Mouse (Mus musculus) CD4-positive, CD25-positive, alpha-beta regulatory T cell, adult 2 months (primary cell): Measurements from ENCODE around the gene Vars.
A peak's percentile ranks its signal among the peaks of the same experiment; 100 is the strongest.
"Not testable (repeated sequence)": the region's sequence is repeated elsewhere in the genome, so short reads cannot be mapped to it uniquely, and the experiment has no call there.

Experiments used
- DNase-seq: peaks from one replicate; pipeline ENCODE4 v3.0.0-alpha.2; 2012; ENCODE audit warnings: low read depth, low spot score

Vars gene

DNA sequence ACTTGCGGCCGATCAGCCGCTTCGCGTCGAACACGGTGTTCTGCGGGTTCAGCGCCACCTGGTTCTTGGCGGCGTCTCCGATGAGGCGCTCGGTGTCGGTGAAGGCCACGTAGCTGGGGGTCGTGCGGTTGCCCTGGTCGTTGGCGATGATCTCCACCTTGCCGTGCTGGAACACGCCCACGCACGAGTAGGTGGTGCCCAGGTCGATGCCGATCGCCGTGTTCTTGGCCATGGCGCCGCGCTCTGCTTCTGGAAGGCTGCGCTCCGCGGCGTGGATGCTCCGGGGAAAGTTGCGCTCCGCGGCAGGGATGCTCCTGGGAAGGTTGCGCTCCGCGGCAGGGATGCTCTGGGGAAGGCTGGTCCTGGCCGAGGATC, 29.1 kb upstream of the Vars start:
- DNase-seq = not testable (repeated sequence)

DNA sequence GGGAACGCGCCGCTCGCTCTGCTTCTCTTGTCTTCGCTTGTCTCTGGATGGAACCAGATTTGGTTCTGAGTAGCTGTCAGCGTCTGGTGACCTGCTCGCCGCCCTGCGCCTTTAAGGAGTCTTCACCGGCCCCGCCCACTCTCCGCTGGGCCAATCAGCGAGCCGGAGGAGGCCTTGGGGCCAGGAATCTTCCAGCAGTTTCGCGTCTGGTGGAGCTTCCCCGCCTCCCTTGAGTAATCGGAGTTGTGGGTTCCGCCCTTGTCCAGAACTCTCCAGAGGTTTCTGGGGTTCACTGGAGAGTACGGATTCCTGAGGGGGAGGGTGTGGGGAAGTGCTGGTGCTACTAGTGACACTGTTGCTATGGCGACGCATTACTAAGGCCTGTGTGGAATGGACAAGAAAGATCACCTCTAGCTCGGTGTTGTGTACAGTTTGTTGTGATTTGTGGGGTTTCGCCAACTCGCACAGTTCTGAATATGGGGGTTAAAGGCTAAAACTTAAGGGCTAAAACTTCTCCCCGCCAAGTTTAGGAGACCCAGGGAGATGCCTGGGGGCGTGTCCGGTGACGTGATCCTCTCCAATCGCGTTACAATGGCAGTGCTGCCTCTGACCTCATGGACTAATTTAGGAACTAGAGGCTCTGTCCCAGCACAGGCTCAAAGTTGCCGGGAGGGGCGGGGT, 28.6 kb upstream of the Vars start, which contains the start of the genes Hspa1a and Hspa1l:
Gene Hspa1a (minus strand): TSS at position 88 of the 681 bp plus-strand sequence.
Gene Hspa1l (plus strand): TSS at position 635 of the 681 bp plus-strand sequence.
- peak; percentile 77 for DNase-seq

- DNase-seq = no peak
Measured at GRCm38 (mm10) chr17:34975581-34976492, 24.9 kb upstream of the Vars start.

DNA sequence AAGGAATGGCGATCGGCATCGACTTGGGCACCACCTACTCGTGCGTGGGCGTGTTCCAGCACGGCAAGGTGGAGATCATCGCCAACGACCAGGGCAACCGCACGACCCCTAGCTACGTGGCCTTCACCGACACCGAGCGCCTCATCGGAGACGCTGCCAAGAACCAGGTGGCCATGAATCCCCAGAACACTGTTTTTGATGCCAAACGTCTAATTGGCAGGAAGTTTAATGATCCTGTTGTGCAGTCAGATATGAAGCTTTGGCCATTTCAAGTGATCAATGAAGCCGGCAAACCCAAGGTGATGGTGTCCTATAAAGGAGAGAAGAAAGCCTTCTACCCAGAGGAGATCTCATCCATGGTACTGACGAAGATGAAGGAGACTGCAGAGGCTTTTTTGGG, 23.8 kb upstream of the Vars start:
- DNase-seq = no peak

- DNase-seq = no peak
Measured at GRCm38 (mm10) chr17:34978239-34978638, 22.5 kb upstream of the Vars start.

DNA sequence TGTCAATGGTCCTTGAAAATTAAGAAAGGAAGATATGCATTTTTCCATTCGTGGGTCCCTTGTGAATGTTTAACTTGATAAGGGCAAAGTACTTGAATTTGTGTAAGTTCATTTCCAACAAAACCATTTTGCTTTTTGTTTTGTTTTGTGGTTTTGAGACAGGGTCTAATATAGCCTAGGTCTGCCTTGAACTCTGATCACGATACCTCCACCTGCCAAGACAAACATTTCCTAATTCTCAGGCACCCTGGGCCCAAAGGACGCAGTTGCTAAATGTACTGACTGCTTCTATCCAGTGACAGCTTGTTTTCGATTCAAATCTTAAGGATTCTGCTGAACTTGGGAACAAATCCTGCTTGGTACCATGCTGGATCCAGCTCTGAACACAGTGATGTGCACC, 21.2 kb upstream of the Vars start:
- DNase-seq = no peak

DNA sequence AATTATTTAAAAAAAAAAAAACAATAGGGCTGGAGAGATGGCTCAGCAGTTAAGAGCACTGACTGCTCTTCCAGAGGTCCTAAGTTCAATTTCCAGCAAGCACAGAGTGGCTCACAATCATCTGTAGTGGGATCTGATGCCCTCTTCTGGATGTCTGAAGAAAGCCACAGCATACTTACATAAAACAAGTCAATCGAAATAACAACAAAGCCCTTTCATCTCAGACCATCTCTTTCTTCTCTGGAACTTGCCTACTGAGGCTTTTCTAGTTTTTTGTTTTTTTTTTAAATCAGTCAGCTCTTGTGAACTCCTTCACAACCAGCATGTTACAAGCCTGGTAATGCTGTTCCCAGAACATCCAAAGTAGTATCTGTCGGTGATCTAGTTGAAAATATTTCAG, 20.1 kb upstream of the Vars start:
- DNase-seq = peak; percentile 79

DNA sequence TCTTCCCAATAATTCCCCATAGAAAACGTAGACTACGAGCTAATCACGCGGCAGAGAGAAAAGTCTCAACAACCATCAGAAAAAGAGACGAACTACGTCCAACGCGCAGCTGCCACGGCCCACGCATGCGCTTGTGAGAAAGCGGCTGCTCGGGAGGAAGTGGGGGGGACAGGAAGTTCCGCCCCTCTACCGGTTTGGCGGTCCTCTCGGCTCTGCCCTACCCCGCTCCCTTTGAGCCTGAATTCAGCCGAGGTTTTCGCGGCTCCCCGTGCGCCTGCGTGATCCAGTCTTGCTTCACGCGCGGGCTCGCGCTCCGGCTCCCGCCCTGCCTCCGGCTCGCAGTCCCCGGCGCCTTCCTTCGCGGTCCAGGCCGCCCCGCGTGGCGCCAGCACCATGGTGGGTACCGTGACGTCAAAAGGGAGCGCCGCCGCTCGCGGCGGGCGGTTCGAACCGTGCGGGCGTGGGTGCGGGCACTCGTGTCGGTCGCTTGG, 19.1 kb upstream of the Vars start, which contains the start of gene Lsm2:
Gene Lsm2 (plus strand): TSS at position 173 of the 491 bp plus-strand sequence.
- DNase-seq = peak; percentile 96

DNA sequence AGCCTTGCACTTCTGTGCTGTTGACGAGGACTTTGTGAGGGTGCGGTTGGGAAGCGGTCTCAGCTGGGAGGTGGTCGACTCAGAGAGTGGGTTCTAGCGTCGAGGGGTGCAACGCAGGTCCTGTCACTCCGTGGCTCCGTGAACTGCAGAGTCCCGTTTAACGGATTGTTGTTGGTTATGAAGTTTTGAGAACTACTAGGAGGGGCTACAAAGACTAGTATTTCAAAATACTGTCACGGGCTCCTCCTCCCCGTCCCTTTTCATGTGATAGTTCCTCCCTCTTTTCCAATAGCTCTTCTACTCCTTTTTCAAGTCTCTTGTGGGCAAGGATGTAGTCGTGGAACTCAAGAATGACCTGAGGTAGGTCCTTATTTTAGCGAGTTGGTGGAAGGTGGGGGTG, 18.5 kb upstream of the Vars start:
- DNase-seq = no peak

GRCm38 (mm10) chr17:34984218-34984617, 16.6 kb upstream of the Vars start:
- peak; percentile 77 for DNase-seq

DNA sequence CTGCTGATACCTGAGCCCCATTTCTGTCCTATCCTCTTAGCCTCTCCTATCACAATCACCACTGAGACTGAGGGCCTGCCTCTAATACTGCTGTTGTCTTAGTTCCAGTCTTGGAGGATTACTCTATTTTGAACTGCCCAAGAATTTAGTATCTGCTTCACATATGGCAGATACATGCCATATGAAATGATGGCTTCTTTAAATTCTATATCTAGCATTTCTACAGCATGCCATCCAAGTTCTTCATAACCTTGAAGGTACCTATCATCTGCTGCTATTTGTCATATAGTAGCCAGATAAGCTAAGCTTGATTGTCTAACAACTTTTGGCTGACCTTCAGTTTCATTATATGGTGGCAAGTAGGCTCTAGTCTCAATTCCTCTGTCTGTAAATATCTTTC, 6.0 kb upstream of the Vars start:
- DNase-seq = no peak

DNA sequence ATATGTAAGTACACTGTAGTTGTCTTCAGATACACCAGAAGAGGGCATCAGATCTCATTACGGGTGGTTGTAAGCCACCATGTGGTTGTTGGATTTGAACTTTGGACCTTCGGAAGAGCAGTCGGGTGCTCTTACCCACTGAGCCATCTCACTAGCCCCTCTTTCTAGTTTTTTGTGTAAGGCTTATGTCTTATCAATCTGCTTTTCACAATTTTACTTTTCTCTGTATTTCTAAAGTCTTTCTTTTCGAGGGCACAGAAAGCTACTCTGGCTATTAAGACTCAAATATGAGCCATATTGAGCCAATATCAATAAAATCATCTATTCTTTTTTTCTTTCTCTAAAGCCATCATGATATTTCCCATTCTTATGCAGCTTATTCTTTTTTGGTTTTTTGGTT, 5.6 kb upstream of the Vars start:
- not testable (repeated sequence) for DNase-seq

DNA sequence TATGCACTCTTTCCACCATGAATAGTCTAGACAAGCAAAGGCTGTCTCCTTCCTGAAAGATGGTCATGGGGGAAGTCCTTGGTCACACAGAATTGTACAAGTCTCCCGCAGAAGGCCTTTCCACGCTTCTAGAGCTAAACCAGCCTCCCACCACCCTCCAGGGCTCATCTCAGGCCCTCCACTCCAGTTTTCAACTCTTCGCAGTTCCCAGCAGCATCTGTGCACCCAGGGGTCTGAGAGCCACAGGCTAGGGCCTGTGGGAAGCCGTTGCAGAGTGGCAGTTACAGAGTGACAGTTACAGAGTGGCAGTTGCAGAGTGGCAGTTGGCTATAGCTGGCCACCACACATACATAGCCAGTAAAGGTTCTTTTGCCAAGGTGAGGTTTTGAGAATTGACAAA, 4.9 kb upstream of the Vars start:
- DNase-seq = not testable (repeated sequence)

GRCm38 (mm10) chr17:34996411-34997141, 4.2 kb upstream of the Vars start:
- no peak for DNase-seq

- DNase-seq = no peak
Measured at GRCm38 (mm10) chr17:34997142-34997483, 3.7 kb upstream of the Vars start.

- DNase-seq = no peak
Measured at GRCm38 (mm10) chr17:34998526-34999430, 2.0 kb upstream of the Vars start.

GRCm38 (mm10) chr17:34999871-35000716, 693 bp upstream of the Vars start:
- DNase-seq = peak; percentile 63

GRCm38 (mm10) chr17:35001452-35002152, 815 bp downstream of the Vars start:
- peak; percentile 66 for DNase-seq

GRCm38 (mm10) chr17:35002153-35002865, 1.5 kb downstream of the Vars start:
- DNase-seq = peak; percentile 40
